Mouse (Mus musculus) midbrain, embryonic 12.5 days (tissue): Measurements from ENCODE around the gene Tmem145. TPM values are rescaled to one million over a fixed set of nuclear protein-coding genes. Genes with fewer than 3 reads are reported as not detected.

ENCODE experiments used
- ATAC-seq: fragments of 200-750 bp; cut with Nextera tagmentation; 2 replicates; pipeline ENCODE4 v1.8.0; 2017; ENCODE audit warnings: low read depth, moderate TSS enrichment, moderate library complexity; ENCODE audit not compliant: low FRiP score
- H3K27ac ChIP-seq: fragments of 300-500 bp; sonication (generic); replicated peaks from 2 replicates; pipeline ENCODE4 v1.5.1; 2016; ENCODE audit warnings: mild to moderate bottlenecking
- H3K27me3 ChIP-seq: fragments of 300-500 bp; sonication (generic); 2 replicates; pipeline ENCODE4 v1.6.1; 2016; ENCODE audit warnings: mild to moderate bottlenecking
- H3K36me3 ChIP-seq: fragments of 300-500 bp; sonication (generic); 2 replicates; pipeline ENCODE4 v1.6.1; 2016
- H3K4me1 ChIP-seq: fragments of 300-500 bp; sonication (generic); 2 replicates; pipeline ENCODE4 v1.6.1; 2016
- H3K4me2 ChIP-seq: fragments of 300-500 bp; sonication (generic); replicated peaks from 2 replicates; pipeline ENCODE4 v1.6.1; 2016; ENCODE audit warnings: mild to moderate bottlenecking, moderate library complexity
- H3K4me3 ChIP-seq: fragments of 300-500 bp; sonication (generic); 2 replicates; pipeline ENCODE4 v1.5.1; 2016; ENCODE audit warnings: mild to moderate bottlenecking
- H3K9ac ChIP-seq: fragments of 300-500 bp; sonication (generic); replicated peaks from 2 replicates; pipeline ENCODE4 v1.6.1; 2016; ENCODE audit warnings: mild to moderate bottlenecking, moderate library complexity
- H3K9me3 ChIP-seq: fragments of 300-500 bp; sonication (generic); 2 replicates; pipeline ENCODE4 v1.6.1; 2016; ENCODE audit warnings: mild to moderate bottlenecking
- WGBS: fragments of 180-500 bp; shearing (Covaris S2); methylation state at CpG from one replicate; pipeline ENCODE4 v1.1.7; 2016; 5-methylcytosine and 5-hydroxymethylcytosine counted together
- polyA plus RNA-seq: library from polyadenylated mRNA; unstranded; fragments of >200 nt; fragmentation: Nextera tagmentation; extraction: Ambion mirVana; gene quantifications from 2 replicates; pipeline ENCODE4 v1.2.1, GENCODE M21; 2016

The Tmem145 gene
- polyA plus RNA-seq, 1 experiment from 2014 or later = 21.4 TPM

GRCm38 (mm10) chr7:25270652-25271633 is 35.0 kb upstream of the Tmem145 start:
- no peak overlapping the region for H3K4me3 ChIP-seq
- H3K27ac ChIP-seq = no peak overlapping the region
- ATAC-seq = no peak
- no peak overlapping the region for H3K4me2 ChIP-seq
- peaks cover 21% of the 10 kb centered on the region for H3K36me3 ChIP-seq
- no peaks in the 10 kb centered on the region for H3K27me3 ChIP-seq
- H3K9ac ChIP-seq = no peak overlapping the region
- 88% methylated on average over 35 of the region's 35 CpGs for WGBS
- no peaks in the 10 kb centered on the region for H3K9me3 ChIP-seq
- H3K4me1 ChIP-seq = peaks cover 31% of the 10 kb centered on the region

GRCm38 (mm10) chr7:25271651-25272444 is 34.1 kb upstream of the Tmem145 start:
- Histone ChIP-seq H3K9ac (no peak overlapping the region), H3K36me3 (peaks cover 21% of the 10 kb centered on the region), H3K9me3 (no peaks in the 10 kb centered on the region), H3K4me3 (no peak overlapping the region), H3K27me3 (no peaks in the 10 kb centered on the region), H3K27ac (no peak overlapping the region), H3K4me2 (no peak overlapping the region), H3K4me1 (peaks cover 36% of the 10 kb centered on the region)
- 90% methylated on average over 30 of the region's 30 CpGs for WGBS
- no peak for ATAC-seq

GRCm38 (mm10) chr7:25272445-25273258 is 33.3 kb upstream of the Tmem145 start:
- Histone ChIP-seq H3K36me3 (peaks cover 21% of the 10 kb centered on the region), H3K4me2 (no peak overlapping the region), H3K27me3 (no peaks in the 10 kb centered on the region), H3K9me3 (no peaks in the 10 kb centered on the region), H3K4me3 (no peak overlapping the region), H3K9ac (no peak overlapping the region), H3K27ac (no peak overlapping the region), H3K4me1 (peaks cover 40% of the 10 kb centered on the region)
- no peak for ATAC-seq
- WGBS = 89% methylated on average over 38 of the region's 38 CpGs

- 92% methylated on average over 22 of the region's 22 CpGs for WGBS
- H3K9me3 ChIP-seq = no peaks in the 10 kb centered on the region
- peaks cover 44% of the 10 kb centered on the region for H3K4me1 ChIP-seq
- ATAC-seq = no peak
- H3K36me3 ChIP-seq = peaks cover 21% of the 10 kb centered on the region
- no peaks in the 10 kb centered on the region for H3K27me3 ChIP-seq
- peak overlapping the region; percentile 25; the same call in 1 of the 2 replicates for H3K9ac ChIP-seq
- no peak overlapping the region for H3K4me3 ChIP-seq
- H3K27ac ChIP-seq = no peak overlapping the region
- no peak overlapping the region for H3K4me2 ChIP-seq
Observed at GRCm38 (mm10) chr7:25273259-25274241, 32.4 kb upstream of the Tmem145 start.

- H3K9ac ChIP-seq = peak overlapping the region; percentile 25
- ATAC-seq = no peak
- peaks cover 21% of the 10 kb centered on the region for H3K36me3 ChIP-seq
- H3K27ac ChIP-seq = no peak overlapping the region
- peaks cover 35% of the 10 kb centered on the region for H3K4me1 ChIP-seq
- H3K27me3 ChIP-seq = no peaks in the 10 kb centered on the region
- H3K4me2 ChIP-seq = no peak overlapping the region
- H3K4me3 ChIP-seq = no peak overlapping the region
- no peaks in the 10 kb centered on the region for H3K9me3 ChIP-seq
- WGBS = 62% methylated on average over 5 of the region's 5 CpGs
Observed at GRCm38 (mm10) chr7:25274571-25274970, 31.3 kb upstream of the Tmem145 start.

- Histone ChIP-seq H3K9me3 (no peaks in the 10 kb centered on the region), H3K27me3 (no peaks in the 10 kb centered on the region), H3K4me1 (peaks cover 35% of the 10 kb centered on the region), H3K36me3 (peaks cover 21% of the 10 kb centered on the region), H3K4me3 (no peak overlapping the region), H3K9ac (peak overlapping the region; percentile 25; the same call in 1 of the 2 replicates), H3K27ac (no peak overlapping the region), H3K4me2 (no peak overlapping the region)
- WGBS = 87% methylated on average over 3 of the region's 3 CpGs
- no peak for ATAC-seq
Observed at GRCm38 (mm10) chr7:25274996-25275395, 30.9 kb upstream of the Tmem145 start.

GRCm38 (mm10) chr7:25275555-25276298 is 30.2 kb upstream of the Tmem145 start:
- no peak overlapping the region for H3K27ac ChIP-seq
- H3K4me3 ChIP-seq = no peak overlapping the region
- H3K4me1 ChIP-seq = peaks cover 41% of the 10 kb centered on the region
- no peaks in the 10 kb centered on the region for H3K27me3 ChIP-seq
- H3K4me2 ChIP-seq = no peak overlapping the region
- H3K36me3 ChIP-seq = peaks cover 21% of the 10 kb centered on the region
- H3K9me3 ChIP-seq = no peaks in the 10 kb centered on the region
- no peak overlapping the region; the same call in 1 of the 2 replicates for H3K9ac ChIP-seq
- ATAC-seq = no peak
- WGBS = 57% methylated on average over 9 of the region's 9 CpGs

GRCm38 (mm10) chr7:25277405-25277804 is 28.5 kb upstream of the Tmem145 start:
- H3K4me3 ChIP-seq = peak overlapping the region; percentile 62; the same call in 1 of the 2 replicates
- ATAC-seq = no peak
- H3K9ac ChIP-seq = peak overlapping the region; percentile 84
- H3K9me3 ChIP-seq = no peaks in the 10 kb centered on the region
- peaks cover 52% of the 10 kb centered on the region for H3K4me1 ChIP-seq
- H3K27me3 ChIP-seq = no peaks in the 10 kb centered on the region
- peak overlapping the region; percentile 99 for H3K27ac ChIP-seq
- H3K4me2 ChIP-seq = peak overlapping the region; percentile 94
- H3K36me3 ChIP-seq = peaks cover 13% of the 10 kb centered on the region
- WGBS = 89% methylated on average over 4 of the region's 4 CpGs

- Histone ChIP-seq H3K36me3 (peaks cover 7% of the 10 kb centered on the region), H3K4me3 (peak overlapping the region; percentile 62), H3K4me2 (peak overlapping the region; percentile 94), H3K4me1 (peaks cover 54% of the 10 kb centered on the region), H3K27me3 (no peaks in the 10 kb centered on the region), H3K9me3 (no peaks in the 10 kb centered on the region), H3K27ac (peak overlapping the region; percentile 99), H3K9ac (peak overlapping the region; percentile 84)
- ATAC-seq = no peak
- WGBS = 16% methylated on average over 4 of the region's 4 CpGs
Observed at GRCm38 (mm10) chr7:25277998-25278340, 27.9 kb upstream of the Tmem145 start.

- Histone ChIP-seq H3K4me2 (peak overlapping the region; percentile 94), H3K9ac (peak overlapping the region; percentile 84), H3K9me3 (no peaks in the 10 kb centered on the region), H3K27me3 (no peaks in the 10 kb centered on the region), H3K4me3 (peak overlapping the region; percentile 62), H3K4me1 (peaks cover 59% of the 10 kb centered on the region), H3K27ac (peak overlapping the region; percentile 99), H3K36me3 (peaks cover 2% of the 10 kb centered on the region)
- under 1% methylated on average over 55 of the region's 60 CpGs for WGBS
- peak; percentile 57 for ATAC-seq
Observed at GRCm38 (mm10) chr7:25278341-25279075, 27.4 kb upstream of the Tmem145 start.
